Mouse (Mus musculus) MN1 (cell line): ENCODE measurements around the gene Gm20604.

Experiments
- DNase-seq: peaks from one replicate; pipeline ENCODE4 v3.0.0-alpha.2; 2016; ENCODE audit warnings: low spot score

Gene Gm20604

DNA sequence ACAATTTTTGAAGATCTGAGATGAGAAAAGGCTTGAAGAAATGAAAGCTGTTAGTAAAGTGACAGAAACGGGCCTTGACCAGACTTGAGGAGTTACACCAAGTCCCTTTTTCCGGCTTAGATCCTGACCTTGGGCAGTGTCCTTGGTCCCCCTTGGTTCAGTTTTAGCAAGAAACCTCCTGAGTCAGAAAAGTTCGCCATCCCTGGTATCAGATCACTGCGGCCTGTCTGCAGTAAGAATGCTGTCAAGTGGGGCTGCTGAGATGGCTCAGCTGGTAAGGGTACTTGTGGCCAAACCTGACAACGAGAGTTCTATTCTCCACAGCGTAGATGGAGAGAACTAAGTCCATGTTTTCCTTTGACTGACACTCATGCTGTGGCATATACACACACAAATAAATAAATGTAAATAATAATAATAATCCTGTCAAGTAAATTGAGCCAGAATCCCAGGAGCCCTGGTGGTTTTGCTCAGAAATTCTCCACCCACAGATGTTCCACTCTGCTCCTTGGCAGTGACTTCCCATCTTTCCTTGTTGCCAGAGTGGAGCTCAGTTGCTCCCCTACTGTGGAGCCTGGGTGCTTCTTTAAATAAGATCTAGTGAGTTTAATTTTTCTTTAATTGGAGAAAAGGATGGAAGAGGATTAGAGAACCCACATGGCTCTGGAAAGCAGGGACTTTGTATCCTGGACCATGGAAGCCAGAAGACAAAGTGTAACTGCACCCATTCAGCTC is 52.4 kb downstream of the Gm20604 start:
- DNase-seq, result no peak

DNA sequence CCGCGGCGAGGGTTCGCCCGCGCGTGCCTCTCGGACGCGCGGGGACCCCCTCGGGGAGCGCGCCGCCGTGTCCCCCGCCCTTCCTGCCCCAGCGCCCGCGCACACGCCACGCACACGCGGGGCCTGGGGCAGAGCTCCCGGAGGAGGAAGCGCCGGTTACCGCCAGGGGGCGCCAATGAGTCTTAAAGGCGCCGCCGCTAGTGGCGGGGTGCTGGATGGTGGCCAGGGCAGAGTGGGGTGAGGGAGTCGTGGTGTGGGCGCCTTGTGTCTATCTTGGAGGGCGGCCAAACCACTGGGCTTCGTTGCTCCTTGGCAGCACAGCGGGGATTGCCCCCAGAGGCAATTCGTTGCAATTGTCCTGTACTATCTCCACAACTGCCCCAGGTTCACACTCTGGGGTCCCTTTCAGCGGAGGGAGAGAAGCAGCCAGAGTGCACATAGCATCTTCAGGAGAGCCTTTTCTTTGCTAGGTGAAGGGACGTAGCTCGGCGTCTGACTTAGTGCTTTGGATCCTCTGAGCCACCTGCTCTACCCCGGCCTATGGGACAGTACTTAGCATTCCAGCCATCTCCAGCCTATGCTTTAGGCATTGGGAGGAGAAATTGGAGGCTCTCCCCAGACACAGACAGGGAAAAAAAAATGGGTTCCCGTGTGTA is 53.1 kb downstream of the Gm20604 start:
- DNase-seq, result peak; percentile 84

DNA sequence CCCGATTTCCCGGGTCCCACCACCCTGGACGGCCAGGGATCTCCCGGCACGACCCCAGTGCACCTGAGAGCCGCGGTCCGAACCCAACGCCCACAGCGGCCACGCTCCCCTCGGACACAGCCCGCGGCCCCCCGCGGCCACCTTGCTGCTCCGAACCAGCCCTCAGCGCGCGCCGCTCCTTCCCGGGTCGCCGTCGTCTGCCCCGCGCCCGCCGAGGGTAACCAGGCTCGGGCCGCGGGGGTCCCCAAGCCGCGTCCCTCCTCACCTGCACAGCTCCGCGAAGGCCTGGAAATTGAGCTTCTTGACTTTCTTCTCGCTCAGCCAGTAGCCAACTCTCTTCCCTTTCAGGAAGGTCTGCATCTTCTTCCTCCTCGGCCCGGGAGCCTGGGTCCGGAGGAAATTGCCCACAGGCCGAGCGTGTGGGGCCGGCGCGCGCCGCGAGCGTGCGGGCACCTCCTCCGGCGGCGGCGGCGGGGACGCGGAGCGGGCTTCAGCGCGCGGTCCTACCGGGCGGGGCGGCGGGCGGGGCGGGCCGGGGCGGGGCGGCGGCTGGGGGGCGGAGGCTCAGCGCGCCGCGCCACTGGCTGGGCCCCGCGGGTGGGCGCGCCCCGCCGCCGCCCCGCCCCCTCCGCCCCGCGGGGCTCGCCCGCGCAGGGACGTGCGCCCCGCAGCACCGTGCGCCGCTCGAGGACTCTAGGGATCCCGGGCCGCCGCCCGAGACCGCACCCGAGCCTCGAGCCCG is 53.8 kb downstream of the Gm20604 start, which contains the start of gene Itpk1:
TSS of gene Itpk1 (minus strand) at position 474 of the 742 bp plus-strand sequence.
- DNase-seq, result peak; percentile 52

- DNase-seq, result no peak
These were observed 54.5 kb downstream of the Gm20604 start for GRCm38 (mm10) chr12:102703921-102704408.

GRCm38 (mm10) chr12:102703441-102703840 is 55.0 kb downstream of the Gm20604 start:
- no peak for DNase-seq

DNA sequence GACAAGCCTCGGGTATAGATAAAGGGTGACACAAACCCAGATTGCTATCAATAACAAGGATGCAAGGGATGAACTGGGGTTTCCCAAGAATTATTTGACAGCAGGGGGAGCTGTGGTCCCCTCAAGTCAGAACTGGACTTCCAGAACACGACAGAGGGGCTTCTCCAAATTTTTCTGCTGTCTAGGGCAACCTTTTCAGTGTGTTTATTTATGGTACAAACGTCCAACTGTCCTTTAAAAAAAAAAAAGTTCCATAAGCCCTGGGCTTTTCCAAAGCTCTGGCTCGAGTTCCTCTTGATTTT is 55.4 kb downstream of the Gm20604 start:
- DNase-seq, result peak; percentile 50

- peak; percentile 71 for DNase-seq
These were observed 55.9 kb downstream of the Gm20604 start for GRCm38 (mm10) chr12:102702356-102703110.

GRCm38 (mm10) chr12:102701691-102702207 is 56.7 kb downstream of the Gm20604 start:
- DNase-seq, result no peak

DNA sequence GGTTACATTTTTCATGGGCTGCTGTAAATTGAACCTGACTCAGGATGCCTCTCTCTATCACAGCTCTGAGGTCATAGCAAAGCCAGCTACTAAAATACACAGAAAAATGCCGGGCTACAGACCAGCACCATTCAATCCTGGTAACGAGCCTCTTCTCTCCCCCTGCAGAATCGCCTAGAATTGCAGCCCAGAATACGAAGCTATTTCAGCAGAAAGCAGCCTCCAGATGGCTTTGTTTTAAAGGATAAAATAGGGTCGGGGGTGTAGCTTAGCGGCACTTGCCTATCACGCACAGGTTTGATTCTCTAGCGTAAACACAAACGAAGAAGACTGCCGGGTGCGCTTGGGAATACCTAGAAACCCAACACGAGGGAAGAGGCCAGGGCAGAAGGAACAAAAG is 58.0 kb downstream of the Gm20604 start:
- no peak for DNase-seq

DNA sequence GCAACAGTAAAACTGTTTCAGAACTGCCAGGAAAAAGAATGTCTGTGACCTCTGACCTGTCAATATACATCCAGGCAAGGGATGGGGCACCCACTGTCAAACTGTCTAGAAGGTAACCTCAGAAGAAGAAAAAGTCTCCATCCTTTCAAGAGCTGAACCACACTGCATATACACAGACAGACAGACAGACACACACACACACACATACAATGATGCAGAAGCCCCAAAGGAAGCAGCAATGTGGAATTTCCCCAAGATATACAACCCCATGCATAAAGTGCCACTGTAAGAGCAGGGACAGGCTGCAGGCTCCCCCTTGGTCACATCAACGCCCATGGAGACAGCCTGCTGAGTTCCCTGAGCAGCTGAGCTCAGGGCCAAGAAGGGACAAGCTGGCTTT is 59.3 kb downstream of the Gm20604 start:
- no peak for DNase-seq

GRCm38 (mm10) chr12:102698089-102698684 is 60.3 kb downstream of the Gm20604 start:
- DNase-seq, result no peak

DNA sequence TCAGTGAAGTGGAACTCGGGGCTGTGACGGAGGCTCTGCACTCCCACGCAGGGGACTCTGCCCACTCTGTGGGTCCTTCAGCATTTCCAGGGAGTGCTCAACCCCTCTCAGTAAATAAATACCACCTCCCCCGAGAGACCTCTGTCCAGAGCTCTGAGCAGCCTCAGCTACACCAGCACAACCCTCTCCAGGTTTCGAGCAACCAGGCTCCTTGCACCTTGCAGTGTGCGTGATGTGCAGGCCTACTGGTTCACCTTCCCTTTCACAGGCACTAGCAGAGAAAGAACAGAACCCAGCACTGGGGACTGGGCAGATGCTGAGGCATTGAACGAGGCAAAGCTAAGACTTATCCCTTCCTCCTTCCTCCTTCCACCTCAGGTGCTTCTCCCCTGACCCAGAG is 61.1 kb downstream of the Gm20604 start:
- no peak for DNase-seq

DNA sequence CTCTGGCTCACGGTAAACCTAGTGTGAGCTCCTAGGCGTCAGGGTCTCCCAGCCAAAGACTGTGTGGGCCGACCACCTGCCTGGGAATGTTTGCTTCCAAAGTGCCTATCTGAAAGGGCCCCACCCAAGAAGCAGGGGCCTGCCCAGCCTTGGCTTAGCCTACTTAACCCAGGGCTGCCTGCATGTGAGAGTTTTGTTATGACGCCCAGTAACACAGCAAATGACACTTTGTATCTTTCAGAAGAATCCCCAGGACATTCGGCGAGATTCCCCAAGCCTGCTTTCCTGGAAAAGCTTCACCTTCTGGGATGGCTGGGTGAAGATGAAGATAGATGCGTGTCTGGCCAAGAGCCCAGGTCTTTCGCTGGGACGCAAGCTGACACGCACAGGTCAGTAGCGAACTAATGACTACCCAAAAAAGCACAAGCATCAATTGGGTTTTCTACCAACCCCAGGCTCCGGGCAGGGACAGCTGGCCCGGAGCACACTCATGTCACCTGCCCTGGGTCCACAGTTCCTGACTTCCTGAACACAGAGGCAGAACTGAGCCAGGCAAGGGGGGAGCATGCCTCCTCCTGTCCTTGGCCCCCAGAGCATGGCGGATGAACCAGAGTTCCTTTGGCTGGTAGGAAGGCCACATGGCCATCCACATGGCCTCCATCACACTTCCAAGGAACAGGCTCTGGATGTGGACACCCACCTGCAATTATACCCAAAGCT is 61.7 kb downstream of the Gm20604 start:
- no peak for DNase-seq

GRCm38 (mm10) chr12:102695369-102696239 is 62.9 kb downstream of the Gm20604 start:
- DNase-seq, result no peak

DNA sequence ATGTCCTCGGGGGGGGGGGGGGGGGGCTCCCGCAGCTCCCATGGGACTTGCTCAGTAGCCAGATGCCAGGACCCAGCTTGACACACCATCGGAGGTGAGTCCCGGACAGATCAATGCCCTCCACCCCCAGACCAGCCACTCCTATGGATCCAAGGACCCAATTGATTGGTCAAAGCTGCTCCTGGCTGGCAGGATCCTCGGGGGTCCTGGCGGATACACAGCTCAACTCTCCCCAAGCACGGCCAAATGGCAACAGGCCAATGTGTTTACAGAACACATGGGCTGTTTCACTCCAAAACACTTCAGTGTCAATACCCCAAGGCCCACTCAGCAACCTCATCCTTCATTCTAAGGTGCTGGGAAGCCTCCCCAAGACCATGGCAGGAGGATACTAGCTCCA is 66.7 kb downstream of the Gm20604 start:
- DNase-seq, result no peak
